Mouse (Mus musculus) v-Abl transformed pro-B cells (cell line): ENCODE results near the gene Arfgef3.

ENCODE experiments used
- in situ Hi-C, 2 experiments: fragments of 400-800 bp; cut with MboI; formaldehyde crosslinking; loops; one replicate each; pipeline ENCODE4 v1.15.1; 2025; ENCODE audit not compliant: unreplicated experiment in 2 of 2

Arfgef3 gene

GRCm38 (mm10) chr10:18743286-18744142, at the start of gene Arfgef3:
Gene Arfgef3, minus strand, starts transcription at chr10:18743949.
- in situ Hi-C loops = no loop called here

- in situ Hi-C loops = no loop called here
These were observed 46.3 kb upstream of the Arfgef3 start for GRCm38 (mm10) chr10:18790063-18790462.

- in situ Hi-C loops = no loop called here
These were observed 44.9 kb upstream of the Arfgef3 start for GRCm38 (mm10) chr10:18788601-18789000.

GRCm38 (mm10) chr10:18786693-18787092, 42.9 kb upstream of the Arfgef3 start, which contains the start of gene Gm4922:
Gene Gm4922, minus strand, starts transcription at chr10:18786793.
- in situ Hi-C loops = no loop called here

- in situ Hi-C loops = no loop called here
These were observed 33.8 kb upstream of the Arfgef3 start for GRCm38 (mm10) chr10:18777546-18777945.

GRCm38 (mm10) chr10:18772537-18773179, 28.9 kb upstream of the Arfgef3 start:
- in situ Hi-C loops = no loop called here

GRCm38 (mm10) chr10:18769909-18770308, 26.2 kb upstream of the Arfgef3 start:
- in situ Hi-C loops = no loop called here

- in situ Hi-C loops = loop anchor here in 1 of 2 experiments (5.0 kb wide), 1 partner anchor 147 kb away; no protein-coding TSS in a partner anchor
These were observed 16.5 kb upstream of the Arfgef3 start for GRCm38 (mm10) chr10:18760241-18760640.

- in situ Hi-C loops = no loop called here
These were observed 6.3 kb upstream of the Arfgef3 start for GRCm38 (mm10) chr10:18750057-18750456.

GRCm38 (mm10) chr10:18742086-18742485, 1.7 kb downstream of the Arfgef3 start:
- in situ Hi-C loops = no loop called here

GRCm38 (mm10) chr10:18741024-18741423, 2.7 kb downstream of the Arfgef3 start:
- in situ Hi-C loops = no loop called here

- in situ Hi-C loops = no loop called here
These were observed 15.2 kb downstream of the Arfgef3 start for GRCm38 (mm10) chr10:18728548-18728947.

- in situ Hi-C loops = no loop called here
These were observed 32.3 kb downstream of the Arfgef3 start for GRCm38 (mm10) chr10:18711436-18711835.

- in situ Hi-C loops = no loop called here
These were observed 32.8 kb downstream of the Arfgef3 start for GRCm38 (mm10) chr10:18710949-18711348.

GRCm38 (mm10) chr10:18709836-18710235, 33.9 kb downstream of the Arfgef3 start:
- in situ Hi-C loops = no loop called here

GRCm38 (mm10) chr10:18708641-18709040, 35.1 kb downstream of the Arfgef3 start:
- in situ Hi-C loops = no loop called here

- in situ Hi-C loops = no loop called here
These were observed 39.2 kb downstream of the Arfgef3 start for GRCm38 (mm10) chr10:18704393-18705120.

- in situ Hi-C loops = no loop called here
These were observed 42.2 kb downstream of the Arfgef3 start for GRCm38 (mm10) chr10:18701517-18701916.

- in situ Hi-C loops = no loop called here
These were observed 43.6 kb downstream of the Arfgef3 start for GRCm38 (mm10) chr10:18700117-18700516.

GRCm38 (mm10) chr10:18699151-18699550, 44.6 kb downstream of the Arfgef3 start:
- in situ Hi-C loops = no loop called here

- in situ Hi-C loops = no loop called here
These were observed 47.3 kb downstream of the Arfgef3 start for GRCm38 (mm10) chr10:18696461-18696860.
